Mouse (Mus musculus): ENCODE results near the gene 4930523C07Rik.

DNA sequence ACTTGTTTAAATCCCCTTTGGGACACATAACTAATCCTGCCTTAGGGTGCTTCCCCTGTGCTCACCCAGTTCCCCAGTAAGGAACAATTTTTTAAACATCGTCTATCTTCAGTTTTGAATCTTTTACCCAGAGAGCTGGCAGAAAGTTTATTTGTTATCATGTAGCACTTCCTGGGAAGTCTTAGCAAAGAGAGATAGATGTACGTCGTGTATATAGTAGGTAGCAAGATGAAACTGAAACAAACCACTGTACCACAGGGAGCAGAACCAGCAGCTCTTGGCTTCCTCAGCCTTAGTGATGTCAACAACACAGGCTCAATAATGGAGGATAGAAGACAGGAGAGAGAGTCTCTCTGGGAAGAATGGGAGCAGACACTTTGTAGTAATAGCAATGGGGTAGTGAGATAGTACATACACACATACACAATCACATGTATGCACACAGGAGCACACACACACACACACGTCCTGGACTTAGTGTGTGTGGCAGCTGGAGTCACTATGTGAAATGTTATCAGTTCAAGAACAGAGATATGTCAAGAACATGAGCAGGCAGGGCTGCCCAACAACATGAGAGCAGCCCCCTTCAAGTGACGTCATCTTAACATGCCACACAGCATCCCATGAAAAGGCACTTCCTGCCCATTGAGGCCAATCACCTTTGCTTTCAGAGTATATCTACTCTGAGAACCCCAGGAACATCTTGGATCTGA is 10.3 kb downstream of the 4930523C07Rik start:
- no peak for TF ChIP-seq POLR2A (IDR thresholded peaks at IDR 0.05; ENCODE audit: low read depth, low read length)
- no peak for TF ChIP-seq CTCF (IDR thresholded peaks at IDR 0.05; ENCODE audit: extremely low read depth, insufficient read depth, insufficient read length, insufficient replicate concordance)

Measured in spleen, adult 2 months (tissue).